Mouse (Mus musculus): Measurements from ENCODE around the gene Lamtor2. TPM values are rescaled to one million over a fixed set of nuclear protein-coding genes. Genes with fewer than 3 reads are reported as not detected.
A peak's percentile ranks its signal among the peaks of the same experiment; 100 is the strongest.

The Lamtor2 gene
- polyA plus RNA-seq, 1 experiment, result 46.9 TPM

DNA sequence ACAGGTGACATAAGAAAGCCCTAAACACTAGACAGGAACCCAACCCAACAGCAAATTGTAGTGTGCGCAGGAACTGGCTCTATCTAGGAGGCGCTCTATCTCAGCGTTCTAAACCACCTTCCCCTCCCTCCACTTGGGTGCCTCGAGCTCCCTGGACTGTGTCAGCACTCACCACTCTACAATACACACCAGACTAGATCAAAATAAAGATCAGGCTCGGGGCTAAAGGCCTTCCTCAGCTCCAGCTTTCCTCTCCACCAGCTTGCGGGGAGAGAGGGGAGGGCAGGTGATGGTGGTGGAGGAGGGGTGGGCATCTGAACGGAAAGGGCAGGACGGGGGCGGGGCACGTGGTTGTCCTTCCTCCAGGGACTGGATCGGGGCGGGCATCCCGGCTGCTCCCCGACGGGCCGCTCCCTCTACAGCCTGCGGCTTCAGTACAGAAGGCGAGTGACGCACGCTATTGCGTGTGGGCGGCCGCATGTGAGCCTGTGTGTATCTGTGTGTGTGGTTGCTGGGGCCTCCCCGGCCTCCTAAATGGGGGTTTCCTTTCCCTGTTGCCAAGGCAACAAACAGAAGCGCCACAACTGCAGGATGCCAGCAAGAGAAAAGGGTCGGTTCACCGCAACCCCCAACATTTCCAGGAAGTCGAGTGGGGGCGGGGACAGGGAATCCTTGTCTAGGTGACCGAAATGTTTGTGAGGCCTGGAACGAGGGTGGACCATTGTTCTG lies 43.0 kb downstream of the Lamtor2 start, which contains the start of gene Lmna:
Gene Lmna, minus strand, starts transcription at position 265 of the 729 bp plus-strand sequence.
- Histone ChIP-seq H3K4me1 (ENCODE audit: control insufficient read depth, insufficient read depth, low read length) (peaks cover 26% of the 10 kb centered on the region), H3K4me3 (ENCODE audit: control insufficient read depth, low read depth, low read length) (peak within 1 kb of the TSS; percentile 68), H3K27ac (ENCODE audit: control insufficient read depth, insufficient read depth, low read depth, low read length) (peak within 1 kb of the TSS; percentile 90), H3K36me3 (ENCODE audit: control insufficient read depth, insufficient read depth, low read length) (no peaks in the 10 kb centered on the region), H3K27me3 (ENCODE audit: control insufficient read depth, insufficient read depth, low read length) (no peaks in the 10 kb centered on the region)
- TF ChIP-seq POLR2A (IDR thresholded peaks at IDR 0.05; ENCODE audit: control insufficient read depth, low read depth, low read length) (0 out of 2 replicates have a peak, but pooled peaks have one; percentile 29), CTCF (IDR thresholded peaks at IDR 0.05; ENCODE audit: control insufficient read depth, insufficient read depth, insufficient replicate concordance, low read depth, low read length) (no peak)

GRCm38 (mm10) chr3:88509250-88509649 lies 43.6 kb downstream of the Lamtor2 start:
- Histone ChIP-seq H3K27ac (ENCODE audit: control insufficient read depth, insufficient read depth, low read depth, low read length) (0 out of 2 replicates have a peak overlapping the region, but pooled peaks have one; percentile 72), H3K27me3 (ENCODE audit: control insufficient read depth, insufficient read depth, low read length) (no peaks in the 10 kb centered on the region), H3K4me3 (ENCODE audit: control insufficient read depth, low read depth, low read length) (peak overlapping the region; percentile 68; the same call in 1 of the 2 replicates), H3K36me3 (ENCODE audit: control insufficient read depth, insufficient read depth, low read length) (no peaks in the 10 kb centered on the region), H3K4me1 (ENCODE audit: control insufficient read depth, insufficient read depth, low read length) (peaks cover 26% of the 10 kb centered on the region)
- TF ChIP-seq POLR2A (IDR thresholded peaks at IDR 0.05; ENCODE audit: control insufficient read depth, low read depth, low read length) (no peak), CTCF (IDR thresholded peaks at IDR 0.05; ENCODE audit: control insufficient read depth, insufficient read depth, insufficient replicate concordance, low read depth, low read length) (no peak)

DNA sequence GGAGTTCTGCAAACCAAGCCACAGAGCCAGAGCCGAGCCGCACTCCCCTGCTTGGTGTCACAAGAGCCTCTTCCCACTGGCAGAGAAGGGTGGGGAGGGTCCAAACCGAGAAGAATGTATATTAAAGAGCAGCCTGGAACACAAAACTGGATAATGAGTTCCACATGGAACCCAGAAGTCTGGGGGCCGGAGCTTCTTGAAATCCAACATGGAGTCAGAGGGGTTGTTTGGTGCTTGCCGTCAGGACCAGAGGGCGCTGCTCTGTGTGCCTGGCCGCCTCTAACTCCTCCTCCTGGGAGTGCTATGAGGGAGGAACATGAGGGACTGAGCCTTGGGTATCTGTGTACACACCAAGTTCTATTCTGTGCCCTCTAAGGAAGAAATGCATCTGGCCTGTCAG lies 47.1 kb downstream of the Lamtor2 start:
- H3K36me3 ChIP-seq (ENCODE audit: control insufficient read depth, insufficient read depth, low read length), result no peaks in the 10 kb centered on the region
- H3K4me1 ChIP-seq (ENCODE audit: control insufficient read depth, insufficient read depth, low read length), result peaks cover 34% of the 10 kb centered on the region
- H3K27me3 ChIP-seq (ENCODE audit: control insufficient read depth, insufficient read depth, low read length), result no peaks in the 10 kb centered on the region
- TF ChIP-seq CTCF (IDR thresholded peaks at IDR 0.05; ENCODE audit: control insufficient read depth, insufficient read depth, insufficient replicate concordance, low read depth, low read length) (no peak), POLR2A (IDR thresholded peaks at IDR 0.05; ENCODE audit: control insufficient read depth, low read depth, low read length) (no peak)
- no peak overlapping the region for H3K4me3 ChIP-seq (ENCODE audit: control insufficient read depth, low read depth, low read length)
- no peak overlapping the region for H3K27ac ChIP-seq (ENCODE audit: control insufficient read depth, insufficient read depth, low read depth, low read length)

- H3K27ac ChIP-seq (ENCODE audit: control insufficient read depth, insufficient read depth, low read depth, low read length), result no peak overlapping the region
- H3K36me3 ChIP-seq (ENCODE audit: control insufficient read depth, insufficient read depth, low read length), result no peaks in the 10 kb centered on the region
Observed at GRCm38 (mm10) chr3:88505081-88505480, 47.8 kb downstream of the Lamtor2 start.

DNA sequence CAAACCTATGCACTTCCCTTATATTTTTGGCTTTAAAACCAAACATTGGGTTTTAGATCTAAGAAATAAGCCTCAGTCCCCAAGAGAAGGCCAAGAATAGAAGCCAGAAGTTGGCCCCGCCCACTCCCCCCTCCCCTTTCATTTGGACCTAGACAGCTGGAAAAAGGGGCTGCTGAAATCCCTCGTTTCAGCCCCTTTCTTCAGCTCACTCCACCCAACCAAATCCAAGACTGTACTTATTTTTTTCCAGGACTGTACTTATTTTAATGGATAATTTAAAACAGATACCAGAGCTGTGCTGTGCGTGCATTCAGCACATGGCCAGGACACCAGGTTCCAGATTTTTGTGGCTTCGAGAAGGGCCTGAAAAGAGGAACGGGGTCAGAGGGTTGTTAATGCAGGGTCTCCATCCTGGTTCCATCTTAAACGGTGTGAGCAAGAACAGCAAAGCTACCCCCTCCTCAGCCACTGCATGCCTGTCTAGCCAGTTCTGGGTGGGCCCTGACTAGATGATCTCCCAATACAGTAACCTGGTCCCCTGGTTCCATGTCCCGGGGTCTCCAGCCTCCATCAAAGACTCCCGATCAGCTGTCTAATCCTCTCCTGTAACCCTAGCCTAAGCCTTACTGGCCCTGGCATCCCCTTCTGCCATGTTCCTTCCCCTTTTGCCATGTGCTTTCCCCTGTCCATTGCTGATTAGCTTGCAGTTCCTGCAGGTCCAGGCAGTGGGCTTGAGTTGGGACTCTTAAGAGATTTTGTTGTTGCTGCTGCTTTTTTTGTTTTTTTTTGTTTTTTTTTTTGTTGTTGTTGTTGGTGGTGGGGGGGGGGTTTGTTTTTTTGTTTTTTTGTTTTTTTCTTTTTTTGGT lies 48.8 kb downstream of the Lamtor2 start:
- Histone ChIP-seq H3K27me3 (ENCODE audit: control insufficient read depth, insufficient read depth, low read length) (no peaks in the 10 kb centered on the region), H3K27ac (ENCODE audit: control insufficient read depth, insufficient read depth, low read depth, low read length) (no peak overlapping the region), H3K36me3 (ENCODE audit: control insufficient read depth, insufficient read depth, low read length) (no peaks in the 10 kb centered on the region), H3K4me1 (ENCODE audit: control insufficient read depth, insufficient read depth, low read length) (peaks cover 19% of the 10 kb centered on the region), H3K4me3 (ENCODE audit: control insufficient read depth, low read depth, low read length) (no peak overlapping the region)
- TF ChIP-seq POLR2A (IDR thresholded peaks at IDR 0.05; ENCODE audit: control insufficient read depth, low read depth, low read length), result no peak
- no peak for TF ChIP-seq CTCF (IDR thresholded peaks at IDR 0.05; ENCODE audit: control insufficient read depth, insufficient read depth, insufficient replicate concordance, low read depth, low read length)

More at GRCm38 (mm10) chr3:88505081-88505480, 47.8 kb downstream of the Lamtor2 start:
- Histone ChIP-seq H3K27me3 (ENCODE audit: control insufficient read depth, insufficient read depth, low read length) (no peaks in the 10 kb centered on the region), H3K4me3 (ENCODE audit: control insufficient read depth, low read depth, low read length) (no peak overlapping the region), H3K4me1 (ENCODE audit: control insufficient read depth, insufficient read depth, low read length) (peaks cover 27% of the 10 kb centered on the region)
- TF ChIP-seq CTCF (IDR thresholded peaks at IDR 0.05; ENCODE audit: control insufficient read depth, insufficient read depth, insufficient replicate concordance, low read depth, low read length), result no peak
- TF ChIP-seq POLR2A (IDR thresholded peaks at IDR 0.05; ENCODE audit: control insufficient read depth, low read depth, low read length), result no peak

DNA sequence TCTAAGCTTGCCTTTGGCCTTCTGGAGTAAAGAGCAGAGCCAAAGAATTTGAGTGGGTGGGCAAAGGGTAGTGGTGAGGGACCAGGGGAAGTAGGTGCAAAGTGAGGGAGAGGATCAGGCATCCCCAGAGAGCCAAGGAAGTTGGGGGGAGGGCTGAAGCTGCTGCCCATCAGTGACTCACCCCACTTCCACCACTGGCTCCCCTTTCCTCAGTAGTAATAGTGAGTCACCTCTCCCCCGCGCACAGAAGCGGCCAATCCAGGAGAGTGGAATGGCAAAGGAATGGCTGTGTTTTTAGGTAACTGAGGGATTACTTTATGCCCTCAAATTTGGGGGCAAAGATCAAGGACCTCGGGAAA lies 49.4 kb downstream of the Lamtor2 start:
- H3K4me1 ChIP-seq (ENCODE audit: control insufficient read depth, insufficient read depth, low read length), result peaks cover 18% of the 10 kb centered on the region
- TF ChIP-seq CTCF (IDR thresholded peaks at IDR 0.05; ENCODE audit: control insufficient read depth, insufficient read depth, insufficient replicate concordance, low read depth, low read length) (no peak), POLR2A (IDR thresholded peaks at IDR 0.05; ENCODE audit: control insufficient read depth, low read depth, low read length) (no peak)
- H3K36me3 ChIP-seq (ENCODE audit: control insufficient read depth, insufficient read depth, low read length), result no peaks in the 10 kb centered on the region
- no peak overlapping the region; the same call in 1 of the 2 replicates for H3K4me3 ChIP-seq (ENCODE audit: control insufficient read depth, low read depth, low read length)
- no peaks in the 10 kb centered on the region for H3K27me3 ChIP-seq (ENCODE audit: control insufficient read depth, insufficient read depth, low read length)
- H3K27ac ChIP-seq (ENCODE audit: control insufficient read depth, insufficient read depth, low read depth, low read length), result peak overlapping the region; percentile 24; the same call in 1 of the 2 replicates

Data from testis, adult 2 months (tissue).